Mouse (Mus musculus) liver, embryonic 14.5 days (tissue): ENCODE measurements at regions not wholly inside any gene's neighbourhood (a gene's known extent, or its start where the extent isn't known, plus 50 kb on each side); places are given as distances from the start of the nearest gene placed in this dataset.
"Not testable (repeated sequence)": the region's sequence is repeated elsewhere in the genome, so short reads cannot be mapped to it uniquely, and the experiment has no call there.

Experiments
- ATAC-seq: fragments of 200-750 bp; cut with Nextera tagmentation; 2 replicates; pipeline ENCODE4 v1.8.0; 2017; ENCODE audit warnings: moderate number of reproducible peaks, mild to moderate bottlenecking, moderate library complexity; ENCODE audit not compliant: insufficient read depth
- DNase-seq, 3 experiments: peaks; one replicate each; pipeline ENCODE4 v3.0.0-alpha.2; 2012 to 2013; ENCODE audit warnings: low read depth in 3 of 3, low spot score in 3 of 3
- H3K27ac ChIP-seq: fragments of 300-500 bp; sonication (generic); 2 replicates; pipeline ENCODE4 v1.5.1; 2014; ENCODE audit warnings: moderate library complexity, mild to moderate bottlenecking, control low read depth, inconsistent platforms
- H3K27me3 ChIP-seq: fragments of 300-500 bp; sonication (generic); 2 replicates; pipeline ENCODE4 v1.6.1; 2014; ENCODE audit warnings: mild to moderate bottlenecking, low read length, moderate library complexity; ENCODE audit not compliant: control insufficient read depth, insufficient read depth
- H3K36me3 ChIP-seq: fragments of 300-500 bp; sonication (generic); replicated peaks from 2 replicates; pipeline ENCODE4 v1.6.1; 2014; ENCODE audit warnings: low read depth; ENCODE audit not compliant: control insufficient read depth, insufficient read depth
- H3K4me1 ChIP-seq, 2 experiments: fragments of 200-500 bp in 1 of 2; fragments of 300-500 bp in 1 of 2; sonication (generic) in 1 of 2; replicated peaks; 2 replicates each; pipeline ENCODE4 v1.6.1; 2012 to 2014; ENCODE audit warnings: antibody characterized with exemption in 1 of 2, inconsistent platforms in 1 of 2, low read length in 1 of 2; ENCODE audit not compliant: control insufficient read depth in 2 of 2, insufficient read depth in 2 of 2
- H3K4me2 ChIP-seq: fragments of 300-500 bp; sonication (generic); 2 replicates; pipeline ENCODE4 v1.6.1; 2014; ENCODE audit warnings: low read depth, mild to moderate bottlenecking, control low read depth, moderate library complexity
- H3K4me3 ChIP-seq, 2 experiments: fragments of 200-500 bp in 1 of 2; fragments of 300-500 bp in 1 of 2; sonication (generic) in 1 of 2; 2 replicates each; pipeline ENCODE4 v1.5.1; 2012 to 2014; ENCODE audit warnings: low read depth in 2 of 2, low read length in 2 of 2, mild to moderate bottlenecking in 2 of 2, control low read depth in 1 of 2, inconsistent platforms in 1 of 2, moderate library complexity in 1 of 2; ENCODE audit not compliant: insufficient read depth in 1 of 2
- H3K9ac ChIP-seq: fragments of 300-500 bp; sonication (generic); replicated peaks from 2 replicates; pipeline ENCODE4 v1.6.1; 2014; ENCODE audit warnings: mild to moderate bottlenecking, control low read depth, moderate library complexity
- H3K9me3 ChIP-seq: fragments of 300-500 bp; sonication (generic); 2 replicates; pipeline ENCODE4 v1.6.1; 2016; ENCODE audit warnings: low read length, mixed read lengths; ENCODE audit not compliant: control insufficient read depth
- CTCF ChIP-seq: IDR thresholded peaks from 2 replicates; pipeline ENCODE4 v1.5.1; 2016; ENCODE audit warnings: antibody characterized with exemption, low read depth, control low read depth
- EP300 ChIP-seq: IDR thresholded peaks from 2 replicates; pipeline ENCODE4 v1.6.1; 2016; ENCODE audit warnings: antibody characterized with exemption, low read depth
- WGBS: fragments of 180-500 bp; shearing (Covaris S2); extraction: QIAGEN DNeasy Blood & Tissue Kit; methylation state at CpG from one replicate; pipeline ENCODE4 v1.1.7; 2014; ENCODE audit not compliant: insufficient replicate concordance; 5-methylcytosine and 5-hydroxymethylcytosine counted together

DNA sequence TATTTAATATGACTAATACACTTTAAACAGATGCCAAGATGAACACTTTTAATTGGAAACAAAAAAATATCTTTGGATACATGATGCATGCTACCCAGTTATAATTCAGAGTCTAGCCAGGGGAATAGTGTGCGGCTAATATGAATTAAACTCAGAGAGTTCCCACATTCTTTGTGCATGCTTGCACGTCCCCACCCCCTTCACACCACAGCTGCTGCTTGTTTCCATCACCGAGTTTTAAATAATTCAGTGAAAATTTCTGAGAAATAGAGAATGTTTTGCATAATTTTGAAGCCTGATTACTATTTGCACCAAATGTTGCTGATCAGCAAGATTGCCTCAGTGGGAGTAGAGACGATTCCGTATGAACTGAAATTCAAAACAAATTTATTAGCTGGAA, 325.1 kb downstream of the Pros1 start:
- WGBS: 58% methylated on average over 5 of the region's 5 CpGs
- H3K4me1 ChIP-seq: no peaks in the 10 kb centered on the region

DNA sequence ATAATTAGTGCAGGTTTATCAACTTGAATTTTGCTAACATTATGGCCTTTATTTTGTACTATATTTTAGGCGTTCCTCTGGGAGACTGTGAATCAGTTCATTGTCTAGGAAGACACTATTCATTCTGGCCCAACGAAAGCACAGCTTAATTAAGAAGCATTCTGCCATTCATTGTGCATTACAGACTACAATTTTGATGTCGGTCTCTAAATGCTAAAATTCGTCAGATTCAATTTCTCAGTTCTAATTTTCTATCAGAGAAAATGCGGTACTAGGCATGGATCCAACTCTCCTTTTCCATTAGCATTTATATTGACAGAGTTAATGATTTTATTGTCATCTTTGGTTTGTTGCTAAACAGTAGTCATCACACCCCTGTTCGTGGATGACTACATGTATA, 337.1 kb downstream of the Pros1 start:
- Histone ChIP-seq H3K9me3 (no peaks in the 10 kb centered on the region), H3K27me3 (no peaks in the 10 kb centered on the region), H3K9ac (no peak overlapping the region), H3K4me2 (no peak overlapping the region), H3K4me1 (no peaks in the 10 kb centered on the region), H3K4me3 (no peak overlapping the region), H3K27ac (no peak overlapping the region), H3K36me3 (no peaks in the 10 kb centered on the region)
- DNase-seq: no peak
- 57% methylated on average over 6 of the region's 6 CpGs for WGBS
- no peak for ATAC-seq
- TF ChIP-seq EP300 (no peak), CTCF (no peak)

More for the DNA sequence above, 325.1 kb downstream of the Pros1 start:
- Histone ChIP-seq H3K9me3 (no peaks in the 10 kb centered on the region), H3K27me3 (no peaks in the 10 kb centered on the region), H3K4me2 (no peak overlapping the region), H3K4me3 (no peak overlapping the region), H3K36me3 (no peaks in the 10 kb centered on the region), H3K9ac (no peak overlapping the region), H3K27ac (no peak overlapping the region)
- TF ChIP-seq CTCF: no peak
- TF ChIP-seq EP300: no peak
- ATAC-seq (no peak), DNase-seq (no peak)

DNA sequence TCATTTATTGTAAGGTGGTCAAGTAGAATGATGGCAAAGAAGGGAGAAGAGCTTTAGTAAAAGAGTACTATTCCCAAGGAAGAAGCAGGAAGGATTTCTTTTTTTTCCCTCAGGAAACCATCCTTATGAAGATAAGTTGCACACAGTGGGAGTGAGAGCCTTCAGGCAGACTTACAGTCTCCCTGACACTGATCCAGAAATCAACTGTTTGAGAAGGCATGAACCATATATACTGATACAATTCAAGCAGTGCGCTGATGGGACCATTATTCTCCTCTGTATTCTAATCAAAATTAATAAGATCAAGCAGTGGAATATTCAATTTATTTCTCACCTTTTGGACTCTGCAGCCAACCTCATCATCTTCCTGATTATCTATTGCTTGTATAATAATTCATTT, 337.5 kb downstream of the Pros1 start:
- no peaks in the 10 kb centered on the region for H3K4me1 ChIP-seq
- no peak for DNase-seq
- 53% methylated on average over 1 of the region's 1 CpGs for WGBS
- no peak overlapping the region for H3K4me3 ChIP-seq
- no peak for ATAC-seq
- no peaks in the 10 kb centered on the region for H3K9me3 ChIP-seq
- no peak overlapping the region for H3K4me2 ChIP-seq
- no peak overlapping the region for H3K27ac ChIP-seq
- TF ChIP-seq CTCF (no peak), EP300 (no peak)
- H3K36me3 ChIP-seq: no peaks in the 10 kb centered on the region
- H3K9ac ChIP-seq: no peak overlapping the region
- H3K27me3 ChIP-seq: no peaks in the 10 kb centered on the region

DNA sequence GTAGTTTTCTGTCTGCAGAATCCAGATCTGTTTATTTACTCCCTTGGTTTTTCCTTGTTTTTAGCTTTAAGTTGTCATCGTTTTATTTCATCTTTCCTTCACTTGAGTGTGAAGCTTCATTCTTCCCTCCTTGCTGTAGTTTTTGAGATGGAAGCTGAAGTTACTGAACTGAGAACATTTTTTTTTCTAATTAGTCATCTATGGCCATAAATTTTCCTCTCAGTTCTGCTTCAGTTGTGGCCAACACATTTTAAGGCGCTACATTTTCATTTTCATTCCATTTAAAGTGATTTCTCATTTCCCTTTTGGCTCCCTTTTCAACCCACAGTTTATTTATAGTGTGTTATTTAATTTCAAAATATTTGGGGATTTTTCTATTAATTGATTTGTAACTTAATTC, 340.5 kb downstream of the Pros1 start:
- no peaks in the 10 kb centered on the region for H3K9me3 ChIP-seq
- no peak overlapping the region for H3K27ac ChIP-seq
- no peaks in the 10 kb centered on the region for H3K4me1 ChIP-seq
- ATAC-seq (no peak), DNase-seq (no peak)
- 51% methylated on average over 2 of the region's 2 CpGs for WGBS
- H3K27me3 ChIP-seq: no peaks in the 10 kb centered on the region
- H3K9ac ChIP-seq: no peak overlapping the region
- no peak for TF ChIP-seq EP300
- no peak for TF ChIP-seq CTCF
- H3K4me2 ChIP-seq: no peak overlapping the region
- H3K4me3 ChIP-seq: no peak overlapping the region
- H3K36me3 ChIP-seq: no peaks in the 10 kb centered on the region

DNA sequence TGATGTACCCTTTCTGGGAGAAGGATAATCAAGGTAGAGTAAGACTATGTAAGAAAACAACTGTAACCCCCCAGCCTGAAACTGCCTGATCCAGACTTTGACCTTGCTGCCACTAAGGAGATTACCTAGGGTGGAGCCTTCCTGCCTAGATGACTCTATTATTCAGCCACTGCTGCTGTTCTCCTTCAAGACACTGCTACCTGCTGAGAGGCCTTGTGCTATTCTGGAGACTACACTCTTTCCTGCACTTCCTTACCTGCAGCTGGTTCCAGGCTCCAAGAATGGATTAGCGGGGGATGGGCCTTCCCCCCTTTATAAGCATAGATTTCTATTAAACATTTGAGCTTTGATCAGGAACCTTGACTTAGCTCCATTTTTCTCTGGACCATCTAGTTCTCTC, 359.4 kb downstream of the Pros1 start:
- not testable (repeated sequence) for DNase-seq, H3K27ac ChIP-seq, H3K4me1 ChIP-seq, ATAC-seq, H3K9ac ChIP-seq, H3K4me3 ChIP-seq, H3K36me3 ChIP-seq, H3K27me3 ChIP-seq, H3K4me2 ChIP-seq, H3K9me3 ChIP-seq
- WGBS: 75% methylated on average over 1 of the region's 1 CpGs
